ENCODE assay signal across 1 mouse cellular context in genomic region chr15:12037217-12037616, GRCm38 (mm10).
TF ChIP-seq lines count a peak whose summit lies in the region.

No protein-coding gene starts in this region.

TF ChIP-seq in CH12.LX, 34 proteins besides CTCF, POLR2A, EP300 and RAD21 (continued from another document):
- TF ChIP-seq RCOR1 (conservative IDR thresholded peaks at IDR 0.05; ENCODE audit: low read depth, low read length) (no peak), ZKSCAN1 (IDR thresholded peaks at IDR 0.05; ENCODE audit: borderline replicate concordance, low read depth, low read length) (no peak), NELFE (IDR thresholded peaks at IDR 0.05; ENCODE audit: low read depth, low read length) (no peak; the same call in 1 of the 2 replicates), ELF1 (IDR thresholded peaks at IDR 0.05; ENCODE audit: low read depth, low read length) (no peak), ZC3H11A (IDR thresholded peaks at IDR 0.05; ENCODE audit: low read depth, low read length) (peak; percentile 84)
